Mouse (Mus musculus): ENCODE measurements around the gene Tmem108. TPM values are rescaled to one million over a fixed set of nuclear protein-coding genes. Genes with fewer than 3 reads are reported as not detected.

Tmem108 gene
- polyA plus RNA-seq, 2 experiments from 2014 or later, result 1.0 to 3.2 TPM

DNA sequence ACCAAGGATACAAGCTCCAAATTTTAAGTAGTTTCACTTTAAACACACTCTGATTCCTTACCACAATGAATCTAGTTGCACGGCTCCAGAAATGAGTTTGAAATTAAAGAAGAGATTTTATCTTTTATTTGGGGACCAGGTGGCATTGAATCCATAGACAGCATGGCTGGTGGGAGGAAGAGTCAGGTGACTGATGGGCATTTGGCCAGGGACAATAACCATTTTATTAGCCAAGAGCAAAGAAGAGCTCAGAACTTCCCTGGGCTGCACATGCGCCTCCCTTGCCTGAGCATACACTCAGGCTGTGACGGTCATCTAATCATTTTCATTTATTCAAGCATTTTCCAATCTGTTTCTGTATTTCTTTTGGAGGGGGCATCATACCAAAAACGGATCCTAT, 135.5 kb downstream of the Tmem108 start:
- ATAC-seq, result no peak

GRCm38 (mm10) chr9:103624649-103625048, 137.0 kb downstream of the Tmem108 start:
- no peak for ATAC-seq

DNA sequence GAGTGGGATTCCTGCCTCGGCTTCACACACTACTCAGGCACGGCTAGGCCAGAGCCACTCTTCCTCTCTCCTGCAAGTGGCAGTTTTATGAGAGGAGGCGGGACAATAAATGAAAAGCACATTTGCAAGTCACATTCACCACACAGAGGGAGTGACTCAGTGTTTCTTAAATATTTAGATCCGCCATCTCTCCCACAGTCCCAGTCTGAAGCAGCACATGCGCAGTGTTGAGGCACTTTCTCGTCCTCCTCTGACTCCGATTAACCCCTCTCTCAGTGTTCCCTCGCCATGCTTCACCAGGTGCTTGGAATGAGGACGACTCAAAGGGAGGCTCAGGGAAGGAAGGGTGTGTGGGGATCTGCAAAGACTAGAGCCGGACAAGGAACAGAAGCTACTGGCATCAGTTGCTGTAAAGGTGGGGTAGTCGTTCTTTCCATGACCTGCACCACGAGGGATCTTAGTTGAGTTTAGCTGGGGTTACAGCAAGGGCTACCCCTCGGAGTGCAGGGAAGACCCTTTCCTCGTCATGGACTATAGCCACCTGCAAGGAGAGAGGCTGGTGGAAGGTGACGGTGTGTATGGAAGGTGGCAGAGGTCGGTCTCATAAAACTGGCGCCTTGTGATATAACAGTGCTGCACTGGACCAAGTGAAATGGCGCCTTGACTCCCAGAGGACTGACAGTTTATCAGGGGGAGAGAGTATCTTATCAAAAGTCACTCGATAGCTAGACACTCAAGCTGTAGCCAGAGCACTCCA, 137.9 kb downstream of the Tmem108 start:
- ATAC-seq, result no peak

DNA sequence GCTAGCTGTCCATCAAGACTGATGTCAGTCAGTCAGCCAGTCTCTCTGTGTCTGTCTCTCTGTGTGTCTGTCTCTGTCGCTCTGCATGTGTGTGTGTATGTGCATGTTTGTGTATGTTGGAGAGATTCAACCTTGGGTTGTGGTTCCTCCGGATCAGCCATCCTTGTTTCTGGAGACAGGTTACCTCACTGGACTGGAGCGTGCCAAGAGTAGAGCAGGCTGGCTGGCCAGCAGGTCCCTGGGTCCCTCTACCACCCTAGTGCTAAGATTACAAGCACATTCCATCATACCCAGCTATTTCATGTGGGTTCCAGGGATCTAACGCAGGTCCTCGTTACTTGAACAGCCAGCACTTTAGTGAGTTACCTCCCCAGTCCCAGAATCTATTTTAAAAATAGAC, 138.6 kb downstream of the Tmem108 start:
- no peak for ATAC-seq

DNA sequence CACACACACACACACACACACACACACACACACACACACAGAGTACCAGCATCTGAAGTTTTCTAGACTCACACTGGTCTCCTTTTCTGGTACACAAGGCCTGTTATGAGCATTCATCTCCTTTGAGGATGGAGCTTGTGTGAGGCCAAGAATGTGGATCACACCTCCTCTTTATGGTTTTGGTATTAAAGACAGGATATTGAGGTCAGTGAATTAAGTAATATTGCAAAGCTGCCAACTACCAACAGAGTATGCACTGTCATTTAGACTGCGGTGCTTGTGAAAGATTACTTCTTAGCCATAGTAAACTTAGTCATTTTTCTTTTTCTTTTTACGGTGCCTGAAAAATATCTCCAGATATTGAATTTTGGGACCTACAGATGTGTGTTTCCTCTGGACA, 139.8 kb downstream of the Tmem108 start:
- no peak for ATAC-seq

GRCm38 (mm10) chr9:103620517-103621212, 141.0 kb downstream of the Tmem108 start:
- ATAC-seq, result no peak

GRCm38 (mm10) chr9:103614260-103614659, 147.4 kb downstream of the Tmem108 start:
- no peak for ATAC-seq

DNA sequence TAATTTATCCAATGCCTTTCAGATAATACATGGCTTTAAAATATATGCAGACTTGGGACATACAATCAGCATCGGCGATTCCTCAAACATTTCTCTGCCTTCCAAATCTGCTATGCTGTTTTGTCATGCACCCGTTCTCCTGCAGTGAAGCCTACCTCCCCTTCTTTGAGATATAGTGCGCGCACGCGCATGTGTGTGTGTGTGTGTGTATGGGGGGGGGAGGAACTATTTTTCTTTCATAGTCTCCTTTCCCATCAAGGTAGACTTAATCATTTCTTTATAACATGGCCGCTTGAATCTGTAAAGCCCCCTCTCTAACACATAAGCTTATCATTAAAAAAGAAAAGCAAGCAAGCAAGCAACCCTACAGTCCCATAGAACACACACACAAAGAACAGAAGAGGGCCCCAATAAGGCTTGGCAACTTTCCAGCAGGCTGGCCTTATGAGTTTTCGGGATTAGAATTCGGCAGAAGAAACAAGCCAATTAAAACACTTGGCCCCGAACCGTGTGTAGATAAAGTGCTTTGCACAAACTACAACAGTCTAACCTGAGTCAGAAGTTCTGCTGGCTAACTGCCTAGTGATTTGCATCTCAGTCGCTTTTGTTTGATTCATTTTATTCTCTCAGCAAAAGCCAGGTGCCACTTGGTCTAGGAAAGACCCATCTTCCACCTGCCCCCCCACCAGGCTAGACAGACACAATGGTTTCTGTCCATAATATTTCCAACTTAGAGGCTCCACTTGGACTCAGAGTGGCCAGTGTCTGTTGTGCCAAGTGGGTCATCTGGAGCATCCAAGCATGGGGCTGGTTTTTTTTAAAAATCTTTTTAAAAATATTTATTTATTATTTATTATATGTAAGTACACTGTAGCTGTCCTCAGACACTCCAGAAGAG, 153.2 kb downstream of the Tmem108 start:
- ATAC-seq, result no peak

DNA sequence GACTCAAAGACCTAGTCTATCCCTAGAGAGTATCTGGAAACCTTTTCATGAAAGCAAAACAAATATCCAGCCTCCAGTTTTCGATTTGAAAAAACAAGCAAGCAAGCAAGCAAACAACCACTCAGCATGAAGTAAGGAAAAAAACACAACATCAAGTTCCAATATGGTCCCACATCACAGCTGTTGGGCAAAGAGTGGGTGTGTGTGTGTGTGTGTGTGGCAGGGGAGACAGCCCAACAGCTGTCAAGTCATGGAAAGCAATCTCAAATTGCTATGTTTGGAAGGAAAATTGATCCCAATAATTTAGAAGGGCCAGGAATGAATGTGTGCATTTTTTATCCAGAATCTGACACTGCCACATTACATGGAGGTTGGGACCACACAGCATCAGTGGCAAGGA, 155.6 kb downstream of the Tmem108 start:
- ATAC-seq, result no peak

DNA sequence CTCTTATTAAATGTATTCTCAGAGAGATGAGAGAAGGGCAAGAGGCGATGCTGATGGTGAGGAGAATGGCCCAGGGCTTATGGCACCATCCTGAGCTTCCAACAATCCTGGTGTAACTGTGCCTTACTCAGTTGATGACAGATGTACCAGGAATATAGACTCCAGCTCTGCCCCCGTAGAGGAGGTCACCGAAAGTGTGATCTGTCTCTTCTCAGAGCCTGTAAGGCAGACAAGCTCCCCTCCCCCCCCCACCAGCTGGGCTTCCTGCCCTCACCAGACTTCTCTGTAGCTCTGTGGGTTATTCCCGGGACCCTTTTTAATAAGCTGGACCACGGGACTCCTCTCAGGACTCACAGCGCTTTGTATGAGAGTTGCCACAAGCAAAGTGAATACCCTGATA, 157.8 kb downstream of the Tmem108 start:
- no peak for ATAC-seq

DNA sequence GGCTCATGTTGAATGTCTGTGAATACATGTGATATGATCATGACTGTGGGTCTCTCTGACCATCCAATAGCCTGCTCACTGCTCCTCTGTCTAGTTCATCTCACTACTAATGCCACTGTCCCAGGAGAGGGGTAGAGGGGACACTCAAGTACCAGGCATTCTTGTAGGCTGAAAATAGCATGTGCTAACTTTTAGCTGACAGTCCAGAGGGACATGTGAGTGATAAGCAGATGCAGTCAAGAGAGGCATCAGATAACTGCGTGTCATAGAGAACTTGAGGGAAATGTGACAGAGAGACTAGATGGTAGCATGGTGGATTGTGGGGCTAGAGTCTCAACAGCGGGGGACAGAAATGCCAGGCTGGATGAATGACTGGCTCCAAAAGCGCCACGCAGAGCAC, 159.8 kb downstream of the Tmem108 start:
- ATAC-seq, result no peak

DNA sequence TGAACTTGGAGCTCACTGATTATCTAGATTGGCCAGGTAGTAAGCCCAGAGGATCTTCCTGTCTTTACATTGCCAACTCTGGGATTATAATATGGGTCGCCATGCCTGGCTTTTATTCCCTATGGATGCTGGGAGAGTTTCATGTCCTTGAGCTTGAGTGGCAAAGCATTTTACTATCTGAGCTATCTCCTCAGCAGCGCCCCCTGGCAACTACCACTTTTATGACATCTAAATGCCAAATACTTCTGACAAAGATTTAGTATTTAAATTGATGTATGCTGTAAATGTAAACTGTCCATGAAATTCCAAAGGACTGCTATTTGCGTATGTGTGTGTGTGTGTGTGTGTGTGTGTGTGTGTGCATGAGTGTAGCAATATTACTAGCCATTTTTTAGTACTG, 160.8 kb downstream of the Tmem108 start:
- ATAC-seq, result no peak

DNA sequence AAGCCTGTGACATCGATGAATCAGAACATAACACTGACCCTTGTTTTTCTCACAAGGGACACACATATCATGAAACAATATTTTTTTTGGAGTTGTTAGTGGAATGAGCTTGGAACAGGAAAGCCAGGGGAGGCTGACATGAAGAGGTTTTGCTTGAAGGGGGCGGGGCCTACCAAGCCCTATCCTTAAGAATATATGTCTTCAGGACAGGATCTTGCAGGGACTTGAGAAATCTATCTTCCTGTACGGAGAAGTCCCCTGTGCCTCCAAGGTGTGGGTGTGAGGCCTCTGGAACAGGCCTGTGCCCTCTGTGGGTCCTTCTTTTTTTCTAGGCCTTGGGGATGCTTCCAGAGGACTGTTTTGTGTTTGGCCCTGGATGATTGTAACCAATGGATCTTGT, 161.7 kb downstream of the Tmem108 start:
- ATAC-seq, result no peak

DNA sequence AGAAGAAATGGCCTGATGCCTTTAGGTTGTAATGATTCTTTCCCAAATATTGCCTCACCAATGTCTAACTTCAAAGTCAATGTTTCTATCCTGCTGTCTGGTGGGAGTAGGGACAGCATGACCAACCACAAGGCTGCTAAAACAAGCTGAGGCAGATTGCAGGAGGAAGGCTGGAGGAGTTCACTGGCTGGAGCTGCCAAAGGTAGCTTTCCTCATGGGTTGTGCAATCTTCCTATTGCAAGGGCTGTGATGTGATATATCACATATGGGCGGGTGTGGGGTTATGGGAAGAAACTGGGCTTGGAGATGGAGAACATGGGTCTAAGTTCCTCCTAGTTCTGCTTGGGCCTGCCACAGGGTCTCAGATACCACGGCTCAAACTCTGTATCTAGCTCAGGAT, 163.8 kb downstream of the Tmem108 start:
- no peak for ATAC-seq

- no peak for ATAC-seq
Measured at GRCm38 (mm10) chr9:103595190-103595837, 166.3 kb downstream of the Tmem108 start.

DNA sequence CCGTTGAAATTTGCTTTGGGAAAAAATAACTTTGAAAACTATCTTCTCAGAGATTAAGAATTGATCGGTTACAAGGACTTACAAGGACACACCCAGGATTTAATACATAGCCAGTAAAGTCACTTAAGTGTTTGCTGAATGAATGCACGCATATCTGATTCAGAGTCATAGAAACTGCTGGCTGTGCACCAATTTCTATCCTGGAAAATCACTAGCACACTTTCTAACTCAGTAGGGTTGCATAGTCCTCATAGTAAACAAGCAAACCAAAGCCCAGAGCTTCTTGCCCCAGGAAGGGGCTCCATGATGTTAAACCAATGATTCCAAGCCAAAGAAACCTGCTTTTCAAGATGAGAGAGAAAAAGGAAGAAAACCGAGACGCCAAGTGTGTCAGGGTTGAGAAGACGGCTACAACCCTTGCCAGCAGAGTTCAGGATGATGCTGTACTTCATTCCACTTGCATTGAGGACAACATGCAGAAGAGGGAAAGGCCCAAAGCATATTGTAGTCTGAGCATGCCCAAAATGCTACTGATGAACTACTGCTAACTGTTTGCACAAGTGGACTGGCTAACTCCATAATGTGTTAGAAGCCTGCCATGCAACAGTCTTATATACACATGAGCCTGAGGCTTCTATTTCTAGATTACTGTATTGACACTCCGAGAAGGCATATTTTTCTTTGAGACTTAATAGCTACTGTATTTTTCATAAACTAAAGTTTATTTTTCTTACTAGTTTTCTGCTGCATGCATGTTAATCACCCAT, 167.0 kb downstream of the Tmem108 start:
- no peak for ATAC-seq

DNA sequence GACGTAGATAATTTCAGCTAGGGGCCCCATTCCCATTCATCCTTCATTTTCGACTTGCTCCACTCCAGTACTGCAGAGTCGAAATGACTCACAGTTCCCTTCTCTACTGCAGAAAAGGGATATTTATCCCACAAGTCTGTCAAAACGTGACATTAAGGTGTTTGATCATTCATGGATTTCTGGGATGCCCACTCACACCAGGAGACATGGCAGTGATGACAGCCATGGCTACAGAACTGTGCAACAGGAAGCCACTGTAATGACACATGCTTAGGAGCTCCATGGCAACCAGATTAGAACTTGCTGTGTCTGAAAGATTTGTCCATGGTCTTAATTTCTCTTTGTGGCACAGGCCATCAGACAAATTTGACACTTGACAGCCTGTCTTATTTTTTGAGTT, 168.6 kb downstream of the Tmem108 start:
- ATAC-seq, result no peak

DNA sequence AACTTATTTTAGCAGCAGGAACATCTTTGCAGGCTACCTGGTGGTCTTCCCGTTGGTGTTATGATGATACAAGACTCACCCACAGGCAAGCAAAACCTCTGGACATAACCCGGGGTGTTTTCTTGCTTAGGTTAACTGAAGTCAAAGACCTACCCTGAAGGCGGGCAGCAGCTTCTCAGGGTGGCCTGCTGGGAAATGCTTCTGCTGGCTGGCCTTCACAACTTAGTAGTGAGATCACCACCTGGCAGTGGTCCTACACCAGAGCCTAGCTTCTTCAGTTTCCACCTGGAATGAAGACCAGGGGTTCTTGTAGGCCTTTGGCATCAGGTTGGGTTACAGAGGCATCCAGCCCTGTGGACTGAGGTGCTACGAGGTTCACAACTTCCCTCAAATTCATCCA, 169.7 kb downstream of the Tmem108 start:
- ATAC-seq, result no peak

- ATAC-seq, result no peak
Measured at GRCm38 (mm10) chr9:103590801-103591200, 170.8 kb downstream of the Tmem108 start.

GRCm38 (mm10) chr9:103584865-103585264, 176.8 kb downstream of the Tmem108 start:
- ATAC-seq, result no peak

GRCm38 (mm10) chr9:103582249-103582961, 179.2 kb downstream of the Tmem108 start:
- no peak for ATAC-seq

All from CD4-positive, CD25-positive, alpha-beta regulatory T cell, adult 4 months (primary cell).